Mouse (Mus musculus) lung, postnatal 14 days (tissue): ENCODE measurements around the gene Rps6ka5.
A peak's percentile ranks its signal among the peaks of the same experiment; 100 is the strongest.

Source experiments
- DNase-seq: peaks from one replicate; pipeline ENCODE4 v3.0.0; 2021

The Rps6ka5 gene

DNA sequence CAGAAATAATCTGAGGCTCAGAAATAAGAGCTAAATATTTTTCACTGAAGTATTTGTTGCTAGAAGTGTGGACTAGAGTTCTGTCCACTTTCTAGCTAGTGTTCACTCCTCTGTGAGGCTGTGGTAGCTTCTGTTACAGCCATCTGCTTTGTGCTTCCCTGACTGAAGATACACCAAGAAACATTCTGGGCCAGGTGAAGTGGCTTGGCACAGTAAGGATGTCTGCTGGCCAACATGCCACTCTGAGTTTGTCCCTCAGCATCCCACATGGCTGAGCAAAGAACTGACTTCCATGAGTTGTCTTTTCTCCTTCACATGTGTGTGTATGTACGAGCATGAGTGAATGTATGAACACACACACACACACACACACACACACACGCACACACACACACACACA, 147.6 kb downstream of the Rps6ka5 start:
- no peak for DNase-seq

DNA sequence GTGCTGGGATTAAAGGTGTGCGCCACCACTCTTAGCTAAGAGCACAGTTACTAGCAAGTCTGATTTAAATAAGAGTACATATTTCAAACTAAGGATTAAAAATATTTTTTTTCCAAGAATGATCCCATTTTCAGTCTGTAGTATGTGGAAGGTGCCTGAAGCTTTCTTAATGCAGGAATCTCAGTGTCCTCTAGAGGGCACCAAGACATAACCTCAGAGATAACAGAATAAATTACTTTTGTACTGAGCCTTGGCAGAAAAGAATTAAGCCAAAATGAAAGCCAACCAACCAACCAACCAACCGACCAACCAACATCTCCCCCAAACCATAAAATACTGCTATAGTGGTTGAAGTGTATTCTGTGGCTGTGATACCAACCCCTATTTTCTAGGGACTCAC, 148.5 kb downstream of the Rps6ka5 start:
- DNase-seq = peak; percentile 48

DNA sequence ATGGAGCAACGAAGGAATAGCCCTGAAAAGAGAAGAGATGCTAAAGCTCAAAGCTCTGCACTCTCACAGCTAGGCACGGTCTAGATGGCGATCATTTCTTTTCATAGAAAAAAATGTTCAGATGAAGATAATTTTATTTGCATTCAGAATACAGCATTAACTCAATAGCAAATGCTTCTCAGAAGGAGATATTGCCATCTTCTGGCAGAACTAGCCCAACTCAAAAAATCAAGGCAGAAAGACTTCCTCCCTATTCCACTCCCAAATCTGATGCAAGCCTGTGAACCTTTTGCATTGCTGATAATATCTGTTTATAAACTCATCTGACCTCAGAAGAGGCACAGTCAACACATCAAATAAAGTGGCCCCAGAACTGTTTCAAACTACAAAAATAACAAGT, 151.0 kb downstream of the Rps6ka5 start:
- no peak for DNase-seq

DNA sequence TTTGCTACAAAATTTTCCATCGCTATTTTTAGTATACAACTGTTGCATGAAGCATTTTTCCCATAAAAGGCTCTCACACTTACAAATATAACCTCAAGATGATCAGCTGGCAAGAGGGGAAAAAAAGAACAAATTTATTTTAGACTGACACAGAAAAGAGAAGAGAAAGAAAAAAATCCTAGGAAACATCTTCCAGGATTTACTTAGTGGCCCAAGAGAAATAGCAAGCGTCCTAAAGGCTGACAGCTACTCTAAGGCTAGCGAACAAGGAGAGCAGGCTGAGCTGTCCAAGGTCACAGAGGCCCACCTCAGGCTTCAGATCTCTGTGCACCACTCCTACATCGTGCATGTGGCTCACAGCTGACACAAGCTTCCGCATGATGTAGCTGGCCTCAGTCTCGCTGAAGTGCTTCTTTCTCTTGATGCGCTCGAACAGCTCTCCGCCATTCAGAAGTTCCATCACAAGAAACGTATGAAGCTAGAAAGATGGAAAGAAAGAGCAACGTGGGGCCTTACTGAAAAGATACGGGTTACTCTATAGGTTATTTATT, 156.2 kb downstream of the Rps6ka5 start:
- no peak for DNase-seq

DNA sequence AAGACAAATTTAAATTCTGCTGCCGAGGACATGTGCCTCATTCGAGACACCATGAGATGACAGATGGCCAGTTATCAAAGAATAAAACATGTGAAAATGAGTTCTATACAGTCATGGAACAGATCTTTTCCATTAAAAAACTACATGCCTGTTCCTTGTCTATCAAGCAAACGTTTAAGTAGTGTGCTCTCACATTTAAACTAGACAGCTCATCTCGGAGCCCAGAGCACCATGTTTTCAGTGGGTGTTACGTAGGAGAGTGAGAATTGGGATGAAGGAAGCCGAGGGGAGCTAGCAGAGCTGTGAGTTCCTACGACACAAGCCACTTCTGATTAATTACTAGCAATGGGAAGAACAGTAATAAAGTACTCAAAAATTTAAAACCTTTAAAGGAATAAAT, 158.0 kb downstream of the Rps6ka5 start:
- DNase-seq = no peak

DNA sequence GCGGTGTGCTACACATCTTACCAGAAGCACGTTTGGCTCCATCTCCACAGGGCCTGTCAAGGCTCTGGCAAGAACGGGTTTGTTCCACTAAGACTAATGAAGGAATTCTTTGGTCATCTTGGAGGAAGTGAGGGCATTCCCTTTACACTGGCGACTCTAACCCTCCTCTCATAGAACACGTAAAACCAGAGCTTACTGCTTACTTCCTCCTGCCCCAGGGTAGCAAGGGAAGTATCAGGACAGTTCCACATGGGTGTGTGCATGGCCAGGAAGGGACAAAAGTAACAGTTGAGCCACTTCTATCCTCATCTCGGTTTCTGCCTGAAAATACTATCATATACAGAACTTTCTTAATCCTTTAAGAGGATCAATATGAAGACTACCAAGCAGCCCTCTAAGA, 158.7 kb downstream of the Rps6ka5 start:
- no peak for DNase-seq

DNA sequence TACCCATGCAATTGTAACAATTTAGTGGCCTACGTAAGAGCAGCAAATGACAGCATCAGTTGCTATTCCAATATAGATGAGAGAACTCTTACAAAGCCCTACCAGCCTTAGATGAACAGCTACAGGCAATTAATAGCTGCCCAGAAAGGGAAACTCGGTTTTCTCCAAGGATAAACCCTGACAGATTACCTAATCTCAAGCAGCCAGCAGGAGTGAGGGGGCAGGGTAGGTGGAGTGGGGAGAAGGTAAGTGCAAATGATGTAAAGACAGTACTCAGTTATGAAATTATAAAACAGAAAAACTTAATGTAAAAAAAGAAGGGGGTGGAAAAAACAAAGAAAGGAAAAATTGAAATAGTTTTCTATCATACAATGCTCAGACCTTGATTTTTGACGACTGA, 159.2 kb downstream of the Rps6ka5 start:
- DNase-seq = no peak

DNA sequence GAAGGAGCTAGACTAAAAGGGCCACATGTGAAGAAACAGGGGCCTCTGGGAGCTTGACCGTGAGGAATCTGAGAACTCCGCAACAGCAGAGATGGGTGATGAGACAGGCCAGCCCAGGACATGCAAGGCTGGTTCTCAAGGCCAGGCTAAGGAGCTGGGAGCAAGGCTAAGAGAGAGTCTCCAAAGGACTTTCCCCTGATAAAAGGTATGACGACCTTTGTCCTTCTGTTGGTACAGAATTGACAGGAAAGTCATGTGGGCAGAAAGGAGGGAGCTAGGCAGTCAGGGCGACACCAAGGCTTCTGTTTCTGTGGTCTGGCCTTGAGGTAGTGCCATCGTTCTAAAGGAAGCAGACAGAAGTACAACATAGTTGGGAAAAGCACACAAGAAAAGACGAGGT, 173.1 kb downstream of the Rps6ka5 start:
- no peak for DNase-seq

DNA sequence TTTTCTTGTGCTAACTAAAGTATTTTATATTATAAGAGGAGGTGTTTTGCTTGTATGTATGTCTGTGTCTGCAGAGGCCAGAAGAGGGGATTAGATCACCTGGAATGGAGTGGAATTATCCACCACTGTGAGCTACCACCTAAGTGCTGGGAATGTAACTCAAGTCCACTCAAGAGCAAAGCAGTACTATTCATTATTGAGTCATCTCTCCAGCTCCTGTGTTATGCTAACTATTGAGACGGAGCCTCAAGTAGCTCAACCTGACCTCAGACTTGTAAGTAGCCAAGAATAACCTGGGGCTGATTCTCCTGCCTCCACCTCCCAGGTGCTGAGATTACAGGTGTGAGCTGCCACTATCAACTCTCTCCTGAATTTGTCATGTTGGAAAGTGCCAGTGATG, 174.8 kb downstream of the Rps6ka5 start:
- DNase-seq = no peak

DNA sequence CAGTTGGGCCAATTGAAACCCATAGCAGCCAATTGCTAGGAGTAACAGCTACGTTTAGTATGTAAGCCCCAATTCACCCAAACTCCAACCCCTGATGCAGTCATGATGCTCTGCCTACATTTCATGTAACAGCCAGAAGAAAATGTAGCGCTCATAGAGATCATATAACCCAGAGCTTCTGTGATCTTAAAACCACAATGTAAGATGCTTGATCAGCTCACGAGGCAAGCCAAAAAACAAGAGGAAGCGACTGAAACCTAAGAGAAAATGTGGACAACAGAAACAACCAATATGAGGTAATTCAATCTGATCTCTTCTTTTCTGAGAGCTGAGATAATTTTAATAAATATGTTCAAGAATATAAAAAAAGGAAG, 182.6 kb downstream of the Rps6ka5 start:
- DNase-seq = no peak

DNA sequence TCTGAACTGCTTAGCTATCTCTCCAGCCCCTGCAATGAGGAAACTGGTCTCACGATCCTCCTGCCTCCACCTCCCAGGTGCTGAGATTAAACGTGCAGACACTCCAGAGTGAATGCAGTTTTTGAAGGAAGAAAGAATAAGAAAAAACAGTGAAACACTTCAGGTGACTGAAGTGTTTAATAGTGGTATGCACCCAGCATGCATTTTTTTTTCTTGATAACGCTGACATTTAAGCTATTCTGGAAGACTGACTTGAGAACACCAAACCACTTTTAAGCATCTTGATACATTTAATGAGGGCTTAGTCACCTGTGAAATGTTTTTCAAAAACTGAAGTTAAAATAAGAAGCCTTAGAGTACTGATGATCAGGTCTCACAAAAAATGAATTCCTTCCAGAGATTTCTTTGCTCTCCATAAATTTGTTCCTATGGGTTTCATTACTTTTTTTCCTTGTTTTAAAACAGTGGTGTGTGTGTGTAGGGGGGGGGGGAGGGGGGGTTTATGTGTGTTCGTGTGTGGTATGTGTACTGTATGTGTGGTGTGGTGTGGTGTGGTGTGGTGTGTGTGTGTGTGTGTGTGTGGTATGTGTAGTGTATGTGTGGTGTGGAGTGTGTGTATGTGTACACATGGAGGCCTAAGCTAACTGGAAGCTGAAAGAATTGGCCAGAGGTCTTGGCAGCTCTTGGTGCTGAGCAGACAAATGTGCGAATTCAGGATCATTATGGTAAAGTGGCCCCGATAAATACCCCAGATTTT, 183.2 kb downstream of the Rps6ka5 start:
- no peak for DNase-seq

DNA sequence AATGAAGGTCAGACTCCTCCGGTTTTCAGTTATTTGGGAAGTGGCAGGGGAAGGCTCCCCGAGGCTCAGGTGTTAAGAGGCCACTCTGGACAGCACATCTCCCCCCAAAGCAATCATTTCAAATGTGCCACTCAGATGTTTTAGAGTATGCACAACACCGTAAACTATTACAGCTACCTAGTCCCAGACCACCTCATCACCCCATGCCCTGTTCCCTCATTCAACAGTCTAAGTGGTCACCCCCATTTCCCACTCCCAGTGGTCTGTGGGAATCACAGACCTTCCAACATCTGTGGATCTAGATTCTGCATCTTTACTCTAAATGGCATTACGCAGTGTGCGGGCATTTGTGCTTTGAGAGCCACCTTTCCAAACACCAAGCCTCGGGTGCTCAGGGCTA, 184.3 kb downstream of the Rps6ka5 start:
- DNase-seq = no peak

DNA sequence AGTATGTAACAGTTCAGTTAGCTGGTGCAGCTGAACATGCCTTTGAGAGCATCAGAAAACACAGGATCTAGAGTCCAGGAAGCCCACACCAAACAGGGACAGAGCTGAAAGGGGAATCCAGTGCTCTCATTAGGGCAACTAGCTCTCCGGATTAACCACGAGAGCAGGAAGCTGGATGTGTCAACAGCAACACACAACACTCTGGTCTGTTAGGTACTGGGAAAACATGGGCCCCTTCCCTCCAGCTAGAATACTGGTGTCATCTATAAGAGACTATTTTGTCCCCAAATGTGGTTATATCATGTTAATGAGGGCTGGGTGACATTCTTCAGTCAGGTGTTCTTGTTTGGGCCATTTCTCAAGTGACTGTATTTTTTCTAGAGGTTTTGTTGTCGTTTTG, 184.7 kb downstream of the Rps6ka5 start:
- no peak for DNase-seq

DNA sequence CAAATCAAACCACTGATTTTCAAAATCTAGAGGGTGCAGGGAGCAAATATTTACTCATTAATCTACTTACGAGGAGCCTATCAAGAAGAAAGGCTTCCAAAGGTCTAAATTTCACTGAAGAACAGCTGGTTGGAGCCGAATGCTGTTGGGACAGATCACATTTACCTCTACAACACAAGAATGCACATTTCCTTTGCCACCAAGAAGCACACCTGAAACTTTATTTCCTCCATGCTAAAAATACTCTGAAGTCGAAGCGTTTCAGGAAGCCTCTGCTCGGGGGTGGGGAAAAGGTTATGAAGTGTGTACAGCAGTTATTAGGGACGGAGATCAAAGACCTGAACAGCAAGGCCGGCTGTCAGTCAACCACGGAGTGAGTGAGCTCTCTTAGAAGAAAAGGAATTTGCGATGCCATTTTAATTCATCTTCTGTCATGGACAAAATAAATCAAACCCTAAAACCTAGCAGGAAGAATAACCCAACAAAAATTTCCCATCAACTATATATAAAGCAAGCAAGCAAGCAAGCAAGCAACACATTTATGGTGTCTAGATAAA, 187.5 kb downstream of the Rps6ka5 start:
- DNase-seq = no peak

DNA sequence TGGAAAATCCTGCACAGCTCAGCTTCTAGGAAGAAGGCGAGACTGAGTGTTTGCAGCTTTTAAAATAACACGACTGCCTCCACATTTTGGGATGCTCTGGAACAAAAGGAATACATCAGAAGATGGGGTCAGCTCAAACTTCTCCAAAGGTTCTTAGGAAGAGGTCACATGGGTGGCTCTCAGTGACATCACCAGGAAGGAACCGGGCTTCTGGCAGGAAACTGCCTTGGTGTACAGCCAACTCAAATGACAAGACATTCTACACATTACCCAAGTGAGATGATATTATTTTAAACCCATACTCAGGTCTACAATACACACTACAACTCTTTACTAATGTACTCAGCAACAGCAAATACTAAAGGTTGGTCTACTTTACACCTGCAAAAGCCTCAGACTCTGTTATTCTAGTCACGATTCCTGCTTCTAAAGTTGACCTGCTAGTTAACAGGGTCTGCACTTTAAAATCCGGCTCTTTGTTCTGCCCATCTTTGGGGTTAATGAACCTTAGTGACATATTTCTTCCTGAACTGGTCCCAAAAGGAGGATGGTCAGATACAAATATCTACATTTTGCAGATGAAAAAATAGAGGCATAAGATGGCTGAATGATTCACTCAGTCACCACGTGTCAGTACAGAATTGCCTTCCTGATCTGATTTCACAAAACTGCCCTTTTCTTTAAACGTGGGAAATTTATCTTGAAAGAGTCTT, 188.2 kb downstream of the Rps6ka5 start:
- peak; percentile 61 for DNase-seq

DNA sequence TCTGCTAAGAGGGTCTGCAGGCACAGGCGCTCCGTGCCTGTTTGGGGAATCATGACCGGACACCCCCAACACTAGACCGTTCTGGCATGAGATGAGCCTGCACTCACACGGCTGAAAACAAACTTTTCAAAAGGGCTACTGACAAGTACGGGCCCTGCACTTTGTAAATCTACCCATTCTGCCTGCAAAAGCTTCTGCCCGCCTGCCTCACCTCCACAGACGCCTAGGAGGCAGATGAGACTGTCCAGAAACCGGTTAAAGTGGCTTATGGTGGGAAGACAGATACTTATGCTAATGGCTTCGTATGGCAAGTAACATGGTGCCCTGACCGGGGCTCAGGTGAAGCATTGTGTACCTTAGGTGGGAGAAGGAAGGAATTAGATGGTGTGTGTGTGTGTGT, 189.7 kb downstream of the Rps6ka5 start:
- DNase-seq = no peak

DNA sequence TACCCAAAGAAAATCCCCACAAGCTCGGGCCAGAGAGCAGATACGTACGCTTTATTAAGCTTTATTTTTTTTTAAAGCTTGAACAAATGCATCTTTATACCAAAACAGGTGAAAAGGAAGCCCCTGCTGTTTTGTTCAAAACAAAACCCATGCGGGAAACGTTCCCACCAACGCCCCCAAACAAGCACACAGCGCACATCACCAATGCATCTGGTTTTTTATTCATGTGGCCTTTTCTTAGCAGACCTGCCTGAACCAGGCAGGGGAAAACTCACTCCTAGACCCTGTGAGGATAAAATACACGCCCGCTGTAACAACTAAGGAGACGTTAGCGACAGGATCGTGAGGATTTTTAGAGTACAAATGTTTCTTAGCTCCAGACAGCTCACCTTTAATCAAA, 191.8 kb downstream of the Rps6ka5 start:
- DNase-seq = no peak

DNA sequence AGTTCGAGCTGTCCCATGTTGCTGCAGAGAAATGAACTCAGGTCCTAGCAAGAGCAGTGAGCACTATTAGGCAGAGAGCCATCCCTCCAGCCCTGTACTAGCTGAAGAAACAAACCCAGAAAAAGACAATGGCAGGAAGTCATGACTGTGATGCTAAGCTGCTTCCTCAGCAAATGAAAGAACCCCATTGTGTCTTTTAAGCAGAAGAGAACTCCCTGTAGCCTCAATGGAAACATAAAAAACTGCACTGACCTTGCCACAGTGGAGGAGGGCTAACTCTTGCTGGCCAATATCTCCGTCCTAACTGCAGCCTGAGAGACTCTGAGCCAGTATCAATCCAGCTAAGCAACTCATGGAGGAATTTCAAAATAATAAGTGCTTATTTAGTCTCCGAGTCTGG, 192.8 kb downstream of the Rps6ka5 start:
- DNase-seq = peak; percentile 42

DNA sequence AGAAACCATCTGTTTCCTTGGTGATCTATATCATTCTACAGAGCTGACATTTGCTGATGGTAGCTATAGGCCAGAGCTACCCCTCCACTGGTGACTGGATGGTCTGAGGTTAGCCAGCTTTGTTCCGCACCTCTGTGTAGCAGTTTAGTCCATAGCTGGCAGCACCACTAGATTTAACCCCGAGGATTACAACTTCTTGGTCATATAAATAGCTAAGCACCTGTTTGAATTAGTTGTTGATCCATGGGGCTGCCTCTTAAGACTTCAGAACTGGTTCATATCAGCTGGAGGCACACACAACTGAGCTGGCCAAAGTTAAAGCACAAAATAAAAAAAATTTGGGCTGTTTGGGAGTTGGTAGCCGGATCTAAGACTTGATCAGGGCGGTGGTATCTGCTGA, 193.6 kb downstream of the Rps6ka5 start:
- no peak for DNase-seq

DNA sequence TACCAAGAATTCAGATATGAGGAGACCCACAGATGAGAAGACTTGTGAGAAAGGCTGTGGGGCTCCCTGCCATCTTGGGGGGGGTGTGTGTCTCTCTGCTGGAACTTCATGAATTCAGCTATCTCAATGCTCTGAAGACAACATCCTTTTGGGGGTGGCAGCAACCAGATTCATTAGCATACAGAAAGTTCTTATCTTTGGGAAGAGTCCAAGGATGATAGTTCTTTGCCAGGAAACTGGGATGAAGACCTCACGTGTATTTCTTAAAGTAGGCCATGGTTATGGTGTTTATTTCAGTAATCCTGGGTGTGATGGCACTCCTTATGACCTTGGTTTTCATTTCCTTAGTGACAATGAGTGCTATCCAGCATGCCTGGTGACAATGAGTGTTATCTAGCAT, 195.0 kb downstream of the Rps6ka5 start:
- DNase-seq = no peak

DNA sequence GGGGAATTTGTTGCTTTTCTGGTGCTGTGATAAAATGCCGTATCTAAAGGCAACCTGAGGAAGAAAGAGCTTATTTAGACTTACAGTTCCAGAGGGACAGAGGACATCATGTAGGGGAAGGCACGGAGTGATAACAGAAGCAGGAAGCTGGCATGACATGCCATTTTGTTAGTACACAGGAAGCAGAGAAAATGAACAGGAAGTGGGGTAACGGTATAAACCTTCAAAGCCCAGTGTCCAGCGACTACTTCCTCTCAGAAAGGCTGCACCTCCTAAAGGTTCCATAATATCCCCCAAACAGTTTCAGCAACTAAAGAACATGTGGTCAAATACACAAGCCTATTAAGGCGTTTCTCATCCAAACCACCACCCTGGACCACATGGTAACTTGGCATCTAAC, 195.9 kb downstream of the Rps6ka5 start:
- DNase-seq = no peak

DNA sequence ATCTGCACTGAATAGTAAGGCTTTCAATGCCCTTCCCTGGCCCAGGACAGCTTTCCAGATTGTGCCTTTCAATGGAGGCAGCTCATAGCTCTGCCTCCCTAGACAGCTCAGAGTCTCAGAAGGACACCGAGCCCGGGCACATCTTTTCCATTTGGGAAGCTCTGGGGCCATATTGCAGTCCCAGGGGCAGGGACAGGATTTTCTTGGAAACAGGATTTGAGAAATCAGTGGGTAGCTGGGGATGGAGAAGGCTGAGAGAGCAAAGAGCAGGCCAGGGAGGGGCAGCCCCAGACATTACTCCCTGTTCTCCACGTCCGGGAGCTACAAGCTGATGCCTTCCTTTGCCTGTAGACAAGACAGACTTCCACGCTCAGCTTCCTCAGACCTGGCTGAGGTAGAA, 197.1 kb downstream of the Rps6ka5 start:
- DNase-seq = no peak

DNA sequence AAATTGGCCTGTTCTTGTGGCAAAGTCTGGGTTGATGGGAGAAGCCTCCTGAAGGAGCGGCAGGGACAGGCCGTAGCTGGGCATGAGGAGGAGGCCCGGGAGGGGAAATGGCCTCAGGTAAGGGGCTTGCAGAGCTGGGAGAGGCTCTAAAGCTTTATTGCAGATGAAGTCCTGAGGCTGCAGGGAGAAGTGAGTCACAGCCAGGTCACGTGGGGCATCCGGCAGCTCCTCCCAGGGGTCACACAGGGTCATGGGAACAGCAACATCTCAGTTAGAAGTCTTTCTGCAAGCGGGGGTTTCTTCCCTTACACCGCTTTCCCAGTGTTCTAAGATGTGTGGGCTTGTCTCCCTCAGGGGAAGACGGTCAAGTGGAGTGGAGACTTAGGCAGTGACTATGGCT, 197.6 kb downstream of the Rps6ka5 start:
- peak; percentile 51 for DNase-seq

DNA sequence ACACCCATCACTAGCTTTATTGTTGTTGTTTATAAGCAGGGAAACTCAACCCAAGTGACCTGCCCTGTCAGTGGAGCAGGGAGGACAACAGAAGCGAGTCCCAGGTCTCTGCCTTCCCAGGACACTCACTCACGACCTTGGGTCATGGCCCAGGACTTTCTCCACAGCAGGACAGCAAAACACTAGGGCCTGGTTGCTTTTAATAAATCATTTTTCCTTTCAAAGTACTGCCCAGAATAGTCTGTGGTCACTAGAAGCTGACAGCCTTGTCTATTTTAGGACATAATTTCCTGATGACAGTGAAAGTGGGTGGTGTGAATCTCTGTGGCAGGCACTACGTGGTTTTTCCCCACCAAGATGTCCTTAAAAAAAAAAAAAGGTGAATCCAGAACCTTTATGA, 198.5 kb downstream of the Rps6ka5 start:
- no peak for DNase-seq
